Mouse (Mus musculus) layer of hippocampus, postnatal 36 days (tissue): ENCODE measurements around the gene Adgrf5. TPM values are rescaled to one million over a fixed set of nuclear protein-coding genes. Genes with fewer than 3 reads are reported as not detected.

Experiments
- DNase-seq, 2 experiments: peaks; one replicate each; pipeline ENCODE4 v3.0.0; 2022
- total RNA-seq, 2 experiments: library from RNA; stranded (reverse); gene quantifications; 2 replicates each; pipeline ENCODE4 v1.2.3; 2021

The Adgrf5 gene
- total RNA-seq, 2 experiments from 2014 or later, result 29.3 to 30.9 TPM

DNA sequence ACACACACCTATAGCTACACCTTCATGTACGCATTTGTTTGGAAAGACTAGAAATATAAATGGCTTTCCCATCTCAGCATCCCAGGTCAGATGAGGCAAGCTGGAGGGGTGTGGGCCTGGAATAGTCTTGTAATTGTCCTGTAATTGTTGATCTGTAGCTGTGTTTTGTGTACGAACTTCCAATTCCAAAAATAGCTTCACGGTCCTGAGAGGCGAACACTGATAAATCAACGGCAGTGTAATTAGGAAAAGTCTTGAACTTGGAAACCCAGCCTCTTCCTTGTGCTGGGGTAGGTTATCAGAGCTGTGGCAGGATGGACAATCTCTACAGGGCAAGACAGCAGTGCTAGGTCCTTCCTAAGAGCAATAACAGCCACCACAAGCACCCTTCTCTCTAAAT, 18.5 kb downstream of the Adgrf5 start:
- DNase-seq, result no peak

DNA sequence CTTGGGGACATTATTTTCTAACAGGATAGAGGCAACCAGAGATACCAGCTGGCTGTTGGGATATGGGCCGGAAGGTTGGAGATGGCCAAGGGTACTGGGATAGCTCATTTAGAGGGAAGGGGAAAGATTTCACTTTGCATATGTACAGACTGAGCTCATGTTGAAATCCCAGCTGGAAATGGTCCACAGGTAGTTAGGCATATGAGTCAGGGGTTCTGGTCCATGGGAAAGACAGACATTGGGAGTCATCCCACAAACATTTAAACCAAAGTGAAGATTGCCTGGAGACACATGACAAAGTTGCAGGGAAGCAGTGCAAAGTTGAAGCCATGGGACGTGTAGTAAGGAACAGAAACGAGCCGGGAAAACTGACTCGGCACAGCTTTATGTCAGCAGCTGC, 26.1 kb downstream of the Adgrf5 start:
- no peak for DNase-seq

DNA sequence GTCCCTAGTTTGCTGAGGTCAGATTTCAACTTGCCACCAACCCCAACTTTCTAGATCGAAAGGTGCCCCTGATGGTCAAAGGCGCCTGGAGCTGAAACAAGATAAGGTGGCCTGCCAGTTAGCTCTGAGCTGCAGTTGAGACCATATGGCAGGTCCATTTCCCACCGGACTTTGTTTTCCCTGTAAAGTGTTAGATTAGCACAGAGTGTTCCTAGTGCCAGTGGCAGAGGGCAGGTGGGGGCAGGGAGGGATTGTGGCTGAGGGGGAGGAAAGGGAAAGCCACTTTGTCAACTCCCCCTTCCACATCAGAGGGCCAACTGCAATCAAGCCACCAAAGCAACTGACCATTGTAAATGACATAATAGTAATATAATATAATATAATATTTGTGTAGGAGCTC, 26.9 kb downstream of the Adgrf5 start:
- no peak for DNase-seq

DNA sequence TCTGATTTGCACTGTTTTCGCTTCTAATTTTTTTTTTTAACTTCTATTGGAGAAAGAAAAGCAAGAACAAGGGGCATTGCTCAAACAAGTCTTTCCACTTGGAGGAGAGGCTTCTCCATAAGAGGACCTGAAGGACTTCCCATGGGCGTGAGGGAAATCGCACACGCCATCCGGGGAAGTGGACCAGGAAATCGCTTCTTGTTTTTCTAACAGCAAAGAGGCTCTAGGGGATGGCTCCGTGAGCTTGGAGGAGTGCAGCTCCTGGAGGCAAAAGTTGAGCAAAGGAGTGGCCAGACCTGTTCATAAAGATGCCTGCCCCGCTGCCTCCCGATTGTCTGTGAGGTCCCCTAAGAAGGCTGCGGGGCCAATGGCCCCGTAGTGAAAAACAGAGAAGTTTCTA, 29.0 kb downstream of the Adgrf5 start:
- DNase-seq, result no peak

DNA sequence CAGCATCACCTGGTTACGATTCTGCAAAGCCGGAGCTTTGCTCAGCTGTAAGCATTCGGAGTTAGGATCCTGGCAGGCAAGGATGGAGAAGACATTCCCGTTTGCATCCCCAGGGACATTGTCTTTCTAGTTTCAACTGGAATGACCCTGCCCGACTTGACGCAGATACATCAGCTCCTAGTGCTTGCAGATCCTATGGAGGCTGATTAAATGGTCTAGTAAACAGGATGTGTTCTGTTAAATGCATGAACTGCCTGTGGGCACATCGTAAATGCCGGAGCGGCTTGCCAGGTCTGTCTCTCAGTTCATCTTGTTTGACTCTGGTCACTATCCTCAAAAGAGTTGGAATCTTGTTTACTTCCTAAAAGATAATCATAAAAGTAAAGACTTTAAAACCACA, 31.9 kb downstream of the Adgrf5 start:
- no peak for DNase-seq

DNA sequence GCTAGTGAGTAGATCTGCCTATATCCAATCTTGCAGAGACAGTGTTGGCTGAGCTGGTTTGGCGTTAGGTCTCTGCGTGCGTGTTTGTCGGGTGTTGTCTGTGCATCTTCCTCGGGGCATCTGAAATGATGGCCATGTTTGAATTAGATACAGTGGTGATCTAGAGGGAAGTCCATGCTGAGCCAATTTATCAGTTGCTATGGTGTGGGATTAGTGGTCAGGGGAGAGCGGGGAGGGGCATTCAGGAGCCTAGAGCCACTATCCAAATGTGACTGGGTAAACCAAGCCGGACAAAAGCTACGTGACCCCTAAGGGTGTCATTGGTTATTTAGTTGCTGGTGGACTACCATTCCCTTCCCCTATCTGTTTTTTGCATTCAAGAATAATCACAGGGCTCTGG, 33.4 kb downstream of the Adgrf5 start:
- DNase-seq, result no peak

DNA sequence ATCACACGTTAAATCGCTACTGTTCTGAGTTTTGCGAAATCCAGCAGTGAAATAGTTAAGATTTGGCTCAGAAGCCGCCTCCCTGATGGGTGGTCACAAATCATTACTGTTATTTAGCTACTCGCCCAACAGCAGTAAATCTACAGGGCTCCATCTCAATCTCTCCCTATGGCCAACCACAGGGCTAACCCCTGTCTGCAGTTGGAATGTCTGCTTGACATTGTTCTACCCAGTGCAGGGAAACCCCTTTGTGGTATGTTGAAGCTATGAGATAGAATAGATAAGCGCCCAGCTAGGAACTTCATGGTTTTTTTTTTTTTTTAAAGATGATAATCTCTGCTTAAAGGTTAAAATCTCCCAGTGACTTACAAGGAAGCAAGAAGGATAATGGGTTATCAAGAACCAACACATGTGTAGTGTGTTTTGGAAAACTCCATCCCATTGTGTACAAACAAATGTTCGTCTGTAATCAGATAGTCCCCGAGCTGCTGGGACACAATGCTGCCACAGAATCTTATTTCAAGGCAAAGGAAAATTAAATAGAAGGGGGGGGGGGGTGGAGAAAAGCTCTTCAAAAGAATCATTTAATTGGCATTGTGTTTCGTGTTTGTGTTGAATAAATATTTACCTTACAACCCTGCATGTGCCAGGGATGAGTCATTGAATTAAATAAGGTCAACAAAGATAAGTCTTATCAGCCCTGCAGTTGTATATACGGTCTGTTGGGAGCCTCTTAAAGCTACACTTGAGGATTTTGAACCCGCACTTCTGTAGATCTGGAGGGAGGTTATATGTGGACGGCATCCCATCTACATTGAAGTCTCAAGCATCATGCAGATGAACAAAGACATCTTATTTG, 35.4 kb downstream of the Adgrf5 start:
- no peak for DNase-seq

DNA sequence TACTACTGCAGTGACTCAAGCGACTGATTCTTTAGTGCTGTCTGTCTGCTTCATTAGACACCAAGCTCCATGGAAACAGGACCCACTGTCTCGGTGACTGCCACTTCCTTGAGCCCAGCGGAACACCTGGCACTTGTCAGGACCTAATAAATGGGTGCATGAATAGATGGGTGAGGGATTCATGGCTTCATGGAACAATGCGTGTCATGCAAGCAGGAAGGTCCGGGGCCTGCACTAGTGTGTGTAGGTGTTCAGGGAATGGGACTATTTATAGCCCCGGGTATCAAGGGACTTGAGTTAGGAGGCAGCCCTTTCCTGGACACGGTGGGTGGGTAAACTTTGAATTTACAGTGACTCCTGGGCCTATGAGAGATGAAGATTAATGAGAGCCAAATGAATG, 38.4 kb downstream of the Adgrf5 start:
- no peak for DNase-seq

DNA sequence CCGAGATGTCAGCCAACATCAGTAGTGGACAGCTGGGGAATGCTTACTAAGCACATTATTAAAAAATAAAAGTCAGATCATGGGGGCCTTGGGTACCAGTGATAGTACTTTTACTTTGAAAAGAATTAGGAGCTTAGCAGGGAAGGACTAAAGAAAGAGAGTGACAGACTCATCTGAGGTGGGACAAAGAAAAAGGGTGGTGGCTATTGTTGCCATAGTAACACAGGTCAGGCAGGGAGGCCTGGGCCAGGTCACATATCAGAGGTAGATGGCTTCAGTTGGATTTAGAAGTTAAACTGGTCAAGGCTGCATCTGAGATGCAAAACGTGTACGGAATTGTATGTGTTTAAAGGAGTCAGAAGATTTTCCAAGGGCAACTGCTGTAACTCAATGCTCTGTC, 38.9 kb downstream of the Adgrf5 start:
- no peak for DNase-seq

DNA sequence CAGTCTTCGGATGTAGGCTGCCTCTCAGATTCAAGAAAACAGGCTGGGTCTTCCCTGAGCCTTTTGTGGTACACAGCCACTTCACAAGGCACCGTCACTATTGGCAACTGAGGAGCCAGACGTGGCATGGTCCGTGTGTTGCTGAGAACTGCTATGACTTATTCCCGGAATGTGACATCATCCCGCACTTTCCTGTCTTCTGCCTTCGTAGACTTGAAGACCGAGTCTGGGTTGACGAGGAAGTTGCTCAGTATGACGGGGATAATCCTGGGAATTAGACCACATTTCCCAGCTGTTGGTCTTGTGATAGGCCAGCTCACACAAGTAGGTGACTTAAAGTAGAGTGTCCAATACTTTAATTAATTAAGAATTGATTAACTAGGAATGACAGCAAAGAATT, 40.2 kb downstream of the Adgrf5 start:
- DNase-seq, result no peak

DNA sequence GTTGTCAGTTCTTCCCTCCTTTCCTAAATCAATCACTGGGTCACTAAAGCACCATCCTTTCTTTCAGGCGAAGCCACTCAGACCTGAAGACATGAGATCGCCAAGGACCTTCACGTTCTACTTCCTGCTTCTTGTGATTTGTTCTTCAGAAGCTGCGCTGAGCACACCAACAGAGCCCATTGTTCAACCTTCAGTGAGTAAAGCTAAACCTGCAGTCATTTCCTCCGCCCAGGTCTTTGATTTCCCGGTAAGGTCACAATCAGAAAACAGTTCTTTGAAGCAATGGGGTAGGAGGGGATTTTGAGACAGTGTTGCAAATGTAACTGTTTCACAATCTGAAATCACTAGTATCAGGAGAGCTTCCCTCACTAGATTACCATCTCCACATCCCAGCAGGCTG, 43.6 kb downstream of the Adgrf5 start:
- no peak for DNase-seq

DNA sequence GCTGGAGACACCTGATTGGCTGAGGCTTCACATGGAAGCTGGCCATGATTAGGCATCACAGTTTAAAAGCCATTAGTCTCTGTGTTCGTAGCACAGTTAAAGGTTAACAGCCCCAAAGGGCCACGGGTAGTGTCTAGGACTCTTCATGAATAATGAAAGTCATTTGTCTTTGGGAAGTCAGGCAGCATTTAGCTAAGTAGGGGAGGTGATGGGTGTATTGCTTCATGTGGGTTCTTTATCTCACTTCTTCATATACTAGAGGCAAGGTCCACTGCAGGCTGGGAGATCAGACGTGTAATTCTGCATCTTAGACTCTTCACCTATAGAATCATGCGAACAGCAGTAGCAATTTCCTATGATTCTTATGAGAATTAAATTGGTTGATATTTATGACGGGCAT, 44.2 kb downstream of the Adgrf5 start:
- no peak for DNase-seq

DNA sequence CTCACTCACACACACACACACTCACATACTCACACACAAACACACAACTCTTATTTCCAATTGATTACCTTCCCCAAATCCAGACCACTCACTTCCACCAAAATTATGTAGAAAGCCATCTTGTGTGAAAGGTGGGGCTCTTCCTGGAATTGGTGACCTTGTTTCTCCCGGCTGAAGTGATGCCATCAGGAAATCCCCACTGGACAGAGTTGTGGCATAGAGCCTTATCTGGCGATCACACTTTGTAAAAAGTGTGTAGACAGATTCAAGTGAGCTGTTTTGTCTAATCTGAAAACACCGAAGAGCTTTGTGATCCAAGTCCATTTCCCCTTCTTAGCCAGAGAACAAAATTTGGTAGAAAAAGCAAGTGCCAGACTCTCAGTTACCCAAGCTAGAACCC, 46.1 kb downstream of the Adgrf5 start:
- DNase-seq, result no peak

DNA sequence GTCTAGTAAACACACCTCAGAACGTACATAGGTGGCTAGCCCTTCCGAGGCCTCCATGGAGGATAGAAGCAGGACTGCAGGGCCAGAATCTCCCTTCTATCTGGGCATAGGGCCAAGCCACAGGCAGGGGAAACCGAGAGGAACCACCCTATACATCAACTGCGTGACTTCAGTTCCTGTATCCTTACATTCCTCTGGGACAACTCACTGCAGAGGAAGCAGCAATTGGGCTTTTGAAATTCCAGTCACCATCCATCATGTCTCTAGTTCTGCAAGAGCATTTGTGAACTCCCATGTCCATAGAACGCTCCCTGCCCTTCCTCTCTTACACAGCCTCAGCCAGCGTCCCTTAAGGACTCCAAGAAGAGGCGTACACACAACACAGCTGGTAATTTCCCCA, 47.3 kb downstream of the Adgrf5 start:
- no peak for DNase-seq

DNA sequence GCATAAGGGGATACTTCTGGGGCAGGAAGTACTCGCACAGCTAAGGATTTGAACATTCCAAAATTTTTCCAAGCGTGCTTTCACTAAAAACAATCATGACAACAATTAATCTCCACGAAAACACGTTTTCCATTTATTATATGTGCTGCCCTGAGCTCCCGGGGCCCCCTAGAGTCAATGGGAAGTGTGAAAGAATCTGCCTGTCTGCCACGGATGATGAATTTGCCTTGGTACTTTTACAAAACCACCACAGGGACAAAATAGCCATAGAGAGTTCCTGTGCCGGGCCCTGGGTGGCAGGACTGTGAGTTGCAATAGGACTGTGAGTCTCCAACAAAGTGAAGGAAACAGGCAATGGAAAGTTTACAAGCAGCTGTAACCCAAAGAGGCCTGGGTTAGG, 52.9 kb downstream of the Adgrf5 start:
- no peak for DNase-seq

DNA sequence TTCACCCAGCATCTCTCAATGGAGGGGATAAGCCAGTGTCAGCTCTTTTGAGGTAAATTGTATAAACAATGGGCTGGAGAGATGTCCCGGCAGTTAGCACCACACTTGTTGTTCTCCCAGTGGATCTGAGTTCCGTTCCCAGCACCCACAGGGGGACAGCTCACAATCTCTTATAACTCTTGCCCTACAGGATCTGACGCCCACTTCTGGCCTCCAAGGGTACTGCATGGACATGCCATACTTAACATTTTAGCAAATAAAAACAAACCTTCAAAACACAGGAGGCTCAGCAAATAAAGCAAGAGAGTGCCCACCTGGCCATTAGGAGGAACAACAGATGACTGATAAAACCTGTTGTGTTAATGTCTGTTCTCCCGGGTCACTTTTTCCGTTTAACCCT, 59.0 kb downstream of the Adgrf5 start:
- DNase-seq, result no peak

DNA sequence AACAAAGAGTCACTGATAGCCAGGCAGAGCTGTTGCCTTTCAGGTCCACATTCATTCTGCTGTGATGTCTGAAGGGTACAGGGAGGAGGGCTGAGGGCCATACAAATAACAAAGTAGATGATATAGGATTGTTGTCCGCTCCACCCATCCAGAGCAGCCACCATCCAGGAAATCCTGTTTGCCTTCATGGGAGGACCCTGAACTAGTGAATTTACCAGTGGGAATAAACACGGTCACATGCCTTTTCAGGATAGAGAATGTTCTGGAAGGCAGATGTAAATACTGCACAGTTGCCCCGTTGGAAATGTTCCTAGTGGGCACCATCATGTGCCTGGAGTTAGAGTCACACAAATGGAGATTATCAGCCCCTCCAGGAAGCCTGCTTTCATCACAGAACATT, 60.1 kb downstream of the Adgrf5 start:
- DNase-seq, result no peak

DNA sequence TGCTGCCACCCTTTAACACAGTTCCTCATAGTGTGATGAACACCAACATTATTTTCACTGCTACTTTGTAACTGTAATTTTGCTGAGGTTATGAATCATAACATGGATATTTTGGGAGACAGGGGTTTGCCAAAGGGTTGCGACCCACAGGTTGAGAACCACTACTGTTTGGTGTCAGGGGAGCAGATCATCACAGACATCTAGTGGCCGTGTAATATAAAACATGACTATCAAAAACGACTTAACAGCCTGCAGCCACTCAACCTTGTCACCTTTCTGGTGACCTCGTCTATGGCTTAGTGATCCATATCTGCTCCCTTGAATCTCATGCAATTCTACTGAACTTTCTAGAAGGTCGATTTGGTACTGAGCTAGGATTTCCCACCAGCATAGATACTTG, 63.7 kb downstream of the Adgrf5 start:
- no peak for DNase-seq

DNA sequence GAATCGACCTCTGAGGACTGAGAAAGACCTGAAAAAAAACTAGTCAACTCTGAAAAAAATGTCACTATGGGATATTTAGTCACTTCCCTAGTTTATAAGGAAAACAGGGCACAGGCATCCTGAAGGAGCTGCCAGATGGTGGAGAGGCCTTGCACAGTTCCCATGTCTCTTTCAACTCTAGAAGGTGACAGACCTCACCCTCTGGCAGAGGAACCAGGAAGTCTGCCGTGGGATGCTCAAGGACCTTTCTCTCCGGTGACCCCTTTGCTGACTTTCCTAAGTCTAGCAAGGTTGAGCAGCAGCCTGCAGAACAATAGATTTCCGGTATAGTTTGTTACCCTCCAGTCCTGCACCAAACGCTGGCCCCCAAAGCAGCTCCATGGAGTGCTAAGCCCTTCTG, 71.4 kb downstream of the Adgrf5 start:
- DNase-seq, result no peak

DNA sequence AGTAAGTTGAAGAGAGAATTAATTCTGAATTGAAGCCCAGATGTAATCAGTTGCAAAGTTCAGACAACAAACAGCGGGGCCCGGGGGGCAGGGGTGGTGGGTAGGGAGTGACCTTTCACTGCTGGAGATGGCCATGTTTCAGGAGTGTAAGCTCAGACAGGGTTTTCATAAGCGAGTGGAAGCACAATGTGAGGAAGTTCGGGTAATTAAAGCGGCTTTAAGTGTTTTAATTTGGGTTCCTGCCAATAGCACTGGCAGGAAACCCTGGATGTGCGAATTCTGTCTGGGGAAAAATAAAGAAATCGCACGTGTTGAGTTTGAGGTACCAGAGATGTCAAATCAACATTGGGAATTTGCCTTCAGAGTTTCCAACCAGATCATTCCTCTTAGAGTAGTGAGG, 74.2 kb downstream of the Adgrf5 start:
- no peak for DNase-seq

DNA sequence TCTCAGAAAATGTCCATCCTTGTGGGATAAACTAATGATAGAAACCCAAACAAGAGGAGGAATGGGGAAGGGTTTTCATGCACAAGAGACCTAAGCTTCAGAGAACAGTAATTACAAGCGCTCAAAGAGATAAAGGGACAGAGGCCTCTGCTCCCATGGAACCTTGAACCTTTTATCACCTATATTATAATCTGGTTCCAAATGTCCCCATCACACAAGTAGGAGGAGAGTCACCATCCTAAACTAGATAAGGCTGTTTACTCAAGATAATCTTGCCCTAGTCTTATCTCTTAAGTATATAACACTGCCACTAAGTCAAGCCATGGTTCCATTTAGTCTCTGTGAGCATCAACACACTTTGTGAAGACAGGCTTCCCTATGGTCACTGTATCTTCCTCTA, 91.0 kb downstream of the Adgrf5 start:
- no peak for DNase-seq

DNA sequence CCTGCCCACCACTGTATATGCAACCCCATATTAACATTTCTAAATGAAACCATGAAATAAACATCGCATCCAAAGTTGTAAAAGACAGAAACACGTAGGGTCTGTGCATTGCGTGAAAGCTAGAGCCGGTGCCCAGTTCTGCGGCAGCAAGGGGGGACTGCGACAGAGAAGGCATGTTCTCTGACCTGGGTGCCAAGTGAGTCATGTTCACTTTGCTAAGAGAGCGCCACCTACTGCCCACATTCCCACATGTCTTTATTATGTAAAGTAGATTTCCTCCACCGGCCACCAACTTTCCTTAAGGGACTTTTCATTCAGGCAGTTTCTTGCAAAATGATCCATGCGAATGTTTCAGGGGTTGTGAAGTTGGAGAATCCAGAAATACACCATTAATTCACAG, 98.3 kb downstream of the Adgrf5 start:
- peak; percentile 27 to 35 for DNase-seq

DNA sequence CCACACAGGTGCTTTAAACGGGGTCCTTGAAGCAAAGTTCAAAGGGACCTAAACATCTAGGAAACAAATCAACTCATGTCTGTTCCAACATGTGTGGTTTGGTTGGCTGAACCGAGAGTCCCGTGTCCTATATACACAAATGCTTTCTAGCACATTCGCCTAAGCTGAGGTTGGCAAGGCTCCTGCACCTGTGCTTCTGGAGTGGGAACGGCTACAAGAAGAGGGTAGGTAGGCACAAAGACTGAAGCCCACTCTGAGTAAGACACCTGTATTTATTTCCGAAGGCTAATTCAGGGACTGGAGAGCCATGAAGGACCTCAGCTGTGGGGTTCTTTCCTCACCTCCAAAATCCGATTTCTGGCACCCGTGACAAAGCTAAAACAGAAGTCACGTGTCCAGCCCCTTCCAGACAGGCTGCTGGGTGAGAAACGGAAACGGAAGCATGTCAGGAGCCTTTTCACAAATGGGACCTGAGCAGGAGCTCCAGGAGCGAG, 99.5 kb downstream of the Adgrf5 start:
- no peak for DNase-seq

DNA sequence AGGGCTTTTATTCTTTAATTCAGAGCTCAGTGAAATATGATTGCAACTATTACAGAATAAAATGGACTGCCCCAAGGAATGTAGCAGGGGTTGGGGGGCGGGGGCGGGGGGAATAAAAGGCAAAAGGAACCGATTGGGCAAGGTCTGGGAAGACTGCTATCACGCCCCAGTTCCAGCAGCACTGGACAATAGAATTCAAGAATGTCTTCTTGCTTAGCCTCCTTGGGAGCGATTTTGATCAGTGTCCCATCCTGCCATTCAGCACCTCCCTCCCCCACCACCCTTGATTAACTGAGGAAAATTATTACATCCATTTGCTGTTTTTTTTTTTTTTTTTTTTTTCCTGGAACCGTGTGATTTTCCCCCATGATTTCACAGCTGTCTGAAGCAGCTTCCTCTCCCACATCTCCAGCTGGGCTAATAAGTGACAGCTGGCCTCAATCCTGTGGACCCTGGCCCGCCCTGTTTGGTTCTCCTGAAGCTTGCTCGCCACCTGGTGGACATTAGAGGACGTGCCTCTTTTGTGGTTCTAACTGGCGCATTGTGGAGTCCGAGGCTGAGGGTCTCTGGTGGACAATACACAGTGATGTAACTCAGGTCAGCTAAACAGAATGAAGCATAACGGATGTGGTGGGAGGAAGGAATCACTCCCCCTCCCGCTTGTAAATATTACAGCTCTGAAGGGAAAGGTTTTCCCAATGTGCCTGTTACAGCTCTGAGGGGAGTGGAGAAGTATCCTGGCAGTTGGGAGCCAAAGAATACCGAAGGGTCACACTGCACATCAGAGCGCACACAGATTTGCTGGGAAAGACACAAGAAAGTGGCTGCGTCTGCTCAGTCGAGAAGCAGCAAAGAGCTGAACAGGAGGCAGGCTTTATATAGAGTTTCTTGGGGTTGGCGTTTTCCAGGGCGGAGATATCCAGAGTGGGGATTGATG, 100.3 kb downstream of the Adgrf5 start:
- peak; percentile 56 to 58 for DNase-seq
